ENCODE assay signal across 8 mouse cellular contexts in the genomic region with DNA sequence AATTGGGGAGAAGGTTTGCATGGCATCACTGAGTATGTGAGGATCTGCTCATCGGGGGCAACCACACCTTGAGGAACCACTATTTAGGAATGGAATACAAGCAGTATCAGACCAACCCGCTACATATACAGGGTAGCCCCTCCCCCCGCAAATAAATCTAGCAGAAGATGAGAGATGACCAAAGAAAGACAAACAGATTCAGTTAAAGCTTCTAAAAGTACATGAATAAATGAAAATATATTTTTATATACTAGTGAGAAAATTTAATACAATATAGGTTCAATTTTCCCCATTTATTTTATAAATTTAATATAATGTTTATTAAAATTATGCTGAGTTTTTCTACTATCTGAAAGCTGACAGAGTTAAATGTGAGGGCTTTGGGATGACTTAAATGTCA. TPM values are rescaled to one million over a fixed set of nuclear protein-coding genes. Genes with fewer than 3 reads are reported as not detected.
DNase-seq lines count a peak whose midpoint lies in the region; ATAC-seq and TF ChIP-seq lines count a peak whose summit lies in the region.

A gene (plus strand): TSS at position 301 of the 400 bp plus-strand sequence.

- no peaks in the 10 kb centered on the region for H3K27me3 ChIP-seq in kidney, postnatal 0 days (ENCODE audit: insufficient read depth, low read length)
- H3K27me3 ChIP-seq in hindbrain, embryonic 16.5 days (replicated peaks; ENCODE audit: control insufficient read depth, insufficient read depth, low read length): no peaks in the 10 kb centered on the region
- H3K27me3 ChIP-seq in midbrain, embryonic 16.5 days (ENCODE audit: control insufficient read depth, insufficient read depth, low read depth, low read length): no peaks in the 10 kb centered on the region; the same call in 1 of the 2 replicates

- no peak within 1 kb of the TSS for H3K27ac ChIP-seq in kidney, postnatal 0 days
- H3K27ac ChIP-seq in bone marrow, adult 2 months (ENCODE audit: control insufficient read depth, insufficient read depth, low read depth, low read length, poor library complexity): no peak within 1 kb of the TSS
- no peak within 1 kb of the TSS for H3K27ac ChIP-seq in hindbrain, embryonic 16.5 days (ENCODE audit: low read depth, low read length)
- no peak within 1 kb of the TSS for H3K27ac ChIP-seq in midbrain, embryonic 16.5 days (ENCODE audit: low read length)

- peaks cover 7% of the 10 kb centered on the region for H3K4me1 ChIP-seq in kidney, postnatal 0 days (replicated peaks; ENCODE audit: insufficient read depth, low read length)
- peaks cover 2% of the 10 kb centered on the region; the same call in 1 of the 2 replicates for H3K4me1 ChIP-seq in bone marrow, adult 2 months (ENCODE audit: control insufficient read depth, insufficient read depth, low read length)
- peaks cover 11% of the 10 kb centered on the region for H3K4me1 ChIP-seq in hindbrain, embryonic 16.5 days (ENCODE audit: control insufficient read depth, insufficient read depth, low read depth, low read length)
- H3K4me1 ChIP-seq in midbrain, embryonic 16.5 days (ENCODE audit: control insufficient read depth, insufficient read depth, low read length): peaks cover 14% of the 10 kb centered on the region

- H3K4me3 ChIP-seq in kidney, postnatal 0 days (replicated peaks; ENCODE audit: low read depth, low read length): no peak within 1 kb of the TSS
- no peak within 1 kb of the TSS for H3K4me3 ChIP-seq in bone marrow, adult 2 months (replicated peaks; ENCODE audit: control insufficient read depth, low read depth, low read length)
- H3K4me3 ChIP-seq in hindbrain, embryonic 16.5 days (ENCODE audit: low read length): no peak within 1 kb of the TSS
- H3K4me3 ChIP-seq in midbrain, embryonic 16.5 days (ENCODE audit: low read depth, low read length): no peak within 1 kb of the TSS

- no peak within 1 kb of the TSS for H3K9ac ChIP-seq in kidney, postnatal 0 days (ENCODE audit: low read depth, low read length)
- no peak within 1 kb of the TSS for H3K9ac ChIP-seq in hindbrain, embryonic 16.5 days (ENCODE audit: low read depth, low read length)
- H3K9ac ChIP-seq in midbrain, embryonic 16.5 days (ENCODE audit: low read depth, low read length): no peak within 1 kb of the TSS

- no peaks in the 10 kb centered on the region for H3K9me3 ChIP-seq in kidney, postnatal 0 days (replicated peaks; ENCODE audit: low read length)
- H3K9me3 ChIP-seq in hindbrain, embryonic 16.5 days (ENCODE audit: control insufficient read depth, low read length): no peaks in the 10 kb centered on the region
- H3K9me3 ChIP-seq in midbrain, embryonic 16.5 days (replicated peaks; ENCODE audit: control insufficient read depth, low read length, poor library complexity, severe bottlenecking): no peaks in the 10 kb centered on the region

- no peak for TF ChIP-seq POLR2A in bone marrow, adult 2 months (IDR thresholded peaks at IDR 0.05; ENCODE audit: borderline replicate concordance, control insufficient read depth, low read depth, low read length)

- H3K4me2 ChIP-seq in kidney, postnatal 0 days (ENCODE audit: low read length): no peak within 1 kb of the TSS
- H3K4me2 ChIP-seq in hindbrain, embryonic 16.5 days (ENCODE audit: low read length): no peak within 1 kb of the TSS
- no peak within 1 kb of the TSS for H3K4me2 ChIP-seq in midbrain, embryonic 16.5 days (ENCODE audit: low read length)

- no peak for DNase-seq in kidney, postnatal 0 days (ENCODE audit: low spot score)
- no peak for DNase-seq in kidney, postnatal 36 days
- no peak for DNase-seq in retina, embryonic 14.5 days (ENCODE audit: low spot score)
- DNase-seq in left cerebral cortex, adult 18-20 months (ENCODE audit: low spot score in 2 of 2): no peak
- no peak for DNase-seq in kidney, postnatal 14 days

- no peak for ATAC-seq in kidney, postnatal 0 days (replicated peaks; ENCODE audit: low FRiP score, low read depth)
- ATAC-seq in hindbrain, embryonic 16.5 days: no peak
- ATAC-seq in midbrain, embryonic 16.5 days: no peak

- no peaks in the 10 kb centered on the region for H3K36me3 ChIP-seq in kidney, postnatal 0 days (ENCODE audit: insufficient read depth, low read length)
- H3K36me3 ChIP-seq in hindbrain, embryonic 16.5 days (ENCODE audit: control insufficient read depth, insufficient read depth, low read length): no peaks in the 10 kb centered on the region
- H3K36me3 ChIP-seq in midbrain, embryonic 16.5 days (ENCODE audit: control insufficient read depth, insufficient read depth, low read length): no peaks in the 10 kb centered on the region

- no peak for TF ChIP-seq CTCF in kidney, postnatal 0 days (IDR thresholded peaks at IDR 0.05; ENCODE audit: low read depth)
- no peak for TF ChIP-seq CTCF in bone marrow, adult 2 months (IDR thresholded peaks at IDR 0.05; ENCODE audit: control insufficient read depth, insufficient read depth, low read length)

- 87% methylated on average over 3 of the region's 3 CpGs for WGBS in kidney, postnatal 0 days
- 82% methylated on average over 3 of the region's 3 CpGs for WGBS in bone marrow, adult 2 months
- WGBS in hindbrain, embryonic 16.5 days: 89% methylated on average over 3 of the region's 3 CpGs
- 90% methylated on average over 3 of the region's 3 CpGs for WGBS in midbrain, embryonic 16.5 days

RNA-seq across cellular contexts. Expression of the gene that starts here (rescaled TPM):
- polyA plus RNA-seq in kidney, postnatal 0 days (2015; fragmentation: Nextera tagmentation; extraction: Ambion mirVana): 36.5 and 37.2 TPM in 2 replicates
- 10.7 and 15.7 TPM in 2 replicates for polyA plus RNA-seq in bone marrow, adult 2 months (2011; ENCODE audit: insufficient read depth, insufficient read length, low replicate concordance, missing spikeins)
- polyA plus RNA-seq in hindbrain, embryonic 16.5 days (2015; fragmentation: Nextera tagmentation; extraction: Ambion mirVana): 22.5 and 25.3 TPM in 2 replicates
- polyA plus RNA-seq in midbrain, embryonic 16.5 days (2015; fragmentation: Nextera tagmentation; extraction: Ambion mirVana): 20.4 and 20.8 TPM in 2 replicates
- total RNA-seq in left cerebral cortex, adult 18-20 months (2021): 1 to 10 TPM; 8.3 to 8.4 TPM
